Mouse (Mus musculus): Measurements from ENCODE around the gene Grip2. TPM values are rescaled to one million over a fixed set of nuclear protein-coding genes. Genes with fewer than 3 reads are reported as not detected.

Gene Grip2
- polyA plus RNA-seq, 1 experiment from 2014 or later, result 9.1 TPM

DNA sequence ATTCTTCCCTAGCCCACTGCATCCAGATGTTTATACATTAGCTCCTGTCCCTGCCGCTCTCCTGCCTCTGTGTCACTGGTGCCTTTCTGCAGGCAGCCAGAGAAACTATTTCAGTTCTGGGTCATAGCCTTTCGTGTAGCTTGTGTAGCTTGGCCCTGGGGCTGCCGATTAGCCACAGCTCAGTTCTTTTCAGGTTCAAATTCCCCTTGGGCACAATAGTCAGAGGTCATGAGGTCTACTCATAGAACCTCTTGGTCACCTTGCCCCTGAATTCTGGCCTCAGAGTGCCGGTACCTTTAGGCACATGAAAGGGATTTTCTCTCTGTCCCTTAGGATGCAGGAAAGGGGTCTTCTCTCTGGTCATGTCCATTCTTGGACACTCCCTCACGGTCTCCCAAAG lies 80.3 kb downstream of the Grip2 start:
- ATAC-seq (replicated peaks; ENCODE audit: extremely low read depth, insufficient read depth, low FRiP score), result no peak
- peaks cover 47% of the 10 kb centered on the region for H3K36me3 ChIP-seq (ENCODE audit: control insufficient read depth, insufficient read depth)
- H3K4me2 ChIP-seq (ENCODE audit: low read depth, low read length), result no peak overlapping the region
- H3K9ac ChIP-seq (ENCODE audit: low read length), result no peak overlapping the region
- H3K4me1 ChIP-seq (ENCODE audit: control insufficient read depth, insufficient read depth, low read length), result no peaks in the 10 kb centered on the region
- no peak overlapping the region for H3K27ac ChIP-seq (ENCODE audit: low read length)
- H3K9me3 ChIP-seq (replicated peaks; ENCODE audit: control insufficient read depth, low read length), result no peaks in the 10 kb centered on the region; the same call in 1 of the 2 replicates
- no peak overlapping the region for H3K4me3 ChIP-seq (ENCODE audit: low read length)
- 85% methylated on average over 5 of the region's 5 CpGs for WGBS
- H3K27me3 ChIP-seq (ENCODE audit: control insufficient read depth, insufficient read depth, low read length), result no peaks in the 10 kb centered on the region; the same call in 1 of the 2 replicates

GRCm38 (mm10) chr6:91745947-91746582 lies 81.0 kb downstream of the Grip2 start:
- H3K36me3 ChIP-seq (ENCODE audit: control insufficient read depth, insufficient read depth), result peaks cover 47% of the 10 kb centered on the region
- H3K27me3 ChIP-seq (ENCODE audit: control insufficient read depth, insufficient read depth, low read length), result no peaks in the 10 kb centered on the region; the same call in 1 of the 2 replicates
- no peak overlapping the region for H3K4me2 ChIP-seq (ENCODE audit: low read depth, low read length)
- H3K9me3 ChIP-seq (replicated peaks; ENCODE audit: control insufficient read depth, low read length), result no peaks in the 10 kb centered on the region; the same call in 1 of the 2 replicates
- no peak overlapping the region for H3K27ac ChIP-seq (ENCODE audit: low read length)
- no peaks in the 10 kb centered on the region for H3K4me1 ChIP-seq (ENCODE audit: control insufficient read depth, insufficient read depth, low read length)
- no peak for ATAC-seq (replicated peaks; ENCODE audit: extremely low read depth, insufficient read depth, low FRiP score)
- WGBS, result 80% methylated on average over 7 of the region's 7 CpGs
- no peak overlapping the region for H3K4me3 ChIP-seq (ENCODE audit: low read length)
- H3K9ac ChIP-seq (ENCODE audit: low read length), result no peak overlapping the region

DNA sequence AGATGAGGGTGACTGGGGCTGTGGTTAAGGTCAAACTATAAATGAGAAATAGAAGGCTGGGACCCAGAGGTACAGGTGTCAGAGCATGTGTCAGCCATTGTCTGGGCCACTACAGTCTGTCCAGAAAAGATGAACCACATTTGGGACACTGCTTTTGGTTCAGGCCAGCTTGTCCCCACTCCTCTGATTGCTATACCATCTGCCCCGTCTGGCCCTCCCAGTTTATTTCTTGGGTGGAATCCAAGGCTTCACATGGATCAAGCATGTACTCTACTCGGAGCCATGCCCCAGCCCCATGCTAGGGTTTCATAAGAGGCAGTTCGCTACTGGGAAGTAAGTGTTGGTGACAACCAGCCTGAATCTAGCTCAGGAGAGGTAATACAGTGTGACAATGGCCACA lies 81.8 kb downstream of the Grip2 start:
- Histone ChIP-seq H3K27me3 (ENCODE audit: control insufficient read depth, insufficient read depth, low read length) (no peaks in the 10 kb centered on the region; the same call in 1 of the 2 replicates), H3K4me1 (ENCODE audit: control insufficient read depth, insufficient read depth, low read length) (no peaks in the 10 kb centered on the region), H3K36me3 (ENCODE audit: control insufficient read depth, insufficient read depth) (peaks cover 40% of the 10 kb centered on the region), H3K9ac (ENCODE audit: low read length) (no peak overlapping the region), H3K27ac (ENCODE audit: low read length) (no peak overlapping the region), H3K4me2 (ENCODE audit: low read depth, low read length) (no peak overlapping the region), H3K4me3 (ENCODE audit: low read length) (no peak overlapping the region), H3K9me3 (replicated peaks; ENCODE audit: control insufficient read depth, low read length) (no peaks in the 10 kb centered on the region; the same call in 1 of the 2 replicates)
- 89% methylated on average over 3 of the region's 3 CpGs for WGBS
- no peak for ATAC-seq (replicated peaks; ENCODE audit: extremely low read depth, insufficient read depth, low FRiP score)

DNA sequence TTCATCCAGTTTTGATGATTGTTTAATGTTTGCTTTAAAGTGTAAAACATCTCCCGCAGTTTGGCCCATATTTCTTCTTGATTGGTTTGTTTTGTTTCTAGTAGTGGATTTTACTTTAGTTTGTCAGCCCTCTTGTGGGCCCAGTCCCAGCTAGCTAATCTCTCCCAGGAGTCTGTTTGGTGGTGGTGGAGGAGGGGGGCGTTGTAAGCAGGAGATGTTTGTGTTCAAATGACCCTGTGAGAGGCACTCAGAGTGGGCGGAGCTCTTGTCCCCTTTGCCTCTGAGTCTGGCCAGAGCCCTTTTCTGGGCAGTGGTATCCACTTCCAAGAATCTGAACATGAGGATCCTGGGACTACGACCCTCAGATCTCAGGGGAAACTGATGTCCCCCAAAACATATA lies 83.2 kb downstream of the Grip2 start:
- ATAC-seq (replicated peaks; ENCODE audit: extremely low read depth, insufficient read depth, low FRiP score), result no peak
- Histone ChIP-seq H3K4me1 (ENCODE audit: control insufficient read depth, insufficient read depth, low read length) (no peaks in the 10 kb centered on the region), H3K27me3 (ENCODE audit: control insufficient read depth, insufficient read depth, low read length) (no peaks in the 10 kb centered on the region; the same call in 1 of the 2 replicates), H3K36me3 (ENCODE audit: control insufficient read depth, insufficient read depth) (peaks cover 34% of the 10 kb centered on the region), H3K4me3 (ENCODE audit: low read length) (no peak overlapping the region), H3K9ac (ENCODE audit: low read length) (no peak overlapping the region), H3K4me2 (ENCODE audit: low read depth, low read length) (no peak overlapping the region), H3K9me3 (replicated peaks; ENCODE audit: control insufficient read depth, low read length) (no peaks in the 10 kb centered on the region; the same call in 1 of the 2 replicates), H3K27ac (ENCODE audit: low read length) (no peak overlapping the region)
- 65% methylated on average over 4 of the region's 4 CpGs for WGBS

- no peak overlapping the region for H3K4me2 ChIP-seq (ENCODE audit: low read depth, low read length)
- no peaks in the 10 kb centered on the region for H3K9me3 ChIP-seq (replicated peaks; ENCODE audit: control insufficient read depth, low read length)
- no peak overlapping the region for H3K4me3 ChIP-seq (ENCODE audit: low read length)
- ATAC-seq (replicated peaks; ENCODE audit: extremely low read depth, insufficient read depth, low FRiP score), result no peak
- no peaks in the 10 kb centered on the region for H3K4me1 ChIP-seq (ENCODE audit: control insufficient read depth, insufficient read depth, low read length)
- 86% methylated on average over 8 of the region's 8 CpGs for WGBS
- H3K36me3 ChIP-seq (ENCODE audit: control insufficient read depth, insufficient read depth), result peaks cover 29% of the 10 kb centered on the region
- no peaks in the 10 kb centered on the region; the same call in 1 of the 2 replicates for H3K27me3 ChIP-seq (ENCODE audit: control insufficient read depth, insufficient read depth, low read length)
- no peak overlapping the region for H3K27ac ChIP-seq (ENCODE audit: low read length)
- H3K9ac ChIP-seq (ENCODE audit: low read length), result no peak overlapping the region
These were observed 84.1 kb downstream of the Grip2 start for GRCm38 (mm10) chr6:91742995-91743394.

DNA sequence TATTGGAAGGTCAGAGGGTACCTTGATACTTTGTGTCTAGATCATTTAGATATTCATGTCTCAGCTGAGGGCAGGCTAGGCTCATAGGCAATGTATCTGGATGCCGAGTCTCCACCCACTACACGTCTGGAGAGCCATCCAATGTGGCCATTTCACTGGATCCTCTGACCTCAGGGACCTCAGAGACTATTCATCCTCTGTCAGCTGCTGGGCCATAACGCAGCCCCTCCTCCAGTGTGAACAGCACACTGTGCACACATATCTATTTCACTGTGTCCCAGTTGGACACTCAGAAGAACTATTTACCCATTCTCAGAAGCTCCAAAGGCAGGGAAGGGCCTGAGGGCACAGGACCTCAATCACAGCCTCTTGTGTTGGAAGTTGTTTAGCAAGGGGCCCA lies 84.6 kb downstream of the Grip2 start:
- Histone ChIP-seq H3K9ac (ENCODE audit: low read length) (no peak overlapping the region), H3K36me3 (ENCODE audit: control insufficient read depth, insufficient read depth) (peaks cover 29% of the 10 kb centered on the region), H3K27ac (ENCODE audit: low read length) (no peak overlapping the region), H3K4me3 (ENCODE audit: low read length) (no peak overlapping the region), H3K4me1 (ENCODE audit: control insufficient read depth, insufficient read depth, low read length) (peaks cover 3% of the 10 kb centered on the region; the same call in 1 of the 2 replicates), H3K9me3 (replicated peaks; ENCODE audit: control insufficient read depth, low read length) (no peaks in the 10 kb centered on the region), H3K4me2 (ENCODE audit: low read depth, low read length) (no peak overlapping the region), H3K27me3 (ENCODE audit: control insufficient read depth, insufficient read depth, low read length) (no peaks in the 10 kb centered on the region; the same call in 1 of the 2 replicates)
- ATAC-seq (replicated peaks; ENCODE audit: extremely low read depth, insufficient read depth, low FRiP score), result no peak
- 69% methylated on average over 3 of the region's 3 CpGs for WGBS

DNA sequence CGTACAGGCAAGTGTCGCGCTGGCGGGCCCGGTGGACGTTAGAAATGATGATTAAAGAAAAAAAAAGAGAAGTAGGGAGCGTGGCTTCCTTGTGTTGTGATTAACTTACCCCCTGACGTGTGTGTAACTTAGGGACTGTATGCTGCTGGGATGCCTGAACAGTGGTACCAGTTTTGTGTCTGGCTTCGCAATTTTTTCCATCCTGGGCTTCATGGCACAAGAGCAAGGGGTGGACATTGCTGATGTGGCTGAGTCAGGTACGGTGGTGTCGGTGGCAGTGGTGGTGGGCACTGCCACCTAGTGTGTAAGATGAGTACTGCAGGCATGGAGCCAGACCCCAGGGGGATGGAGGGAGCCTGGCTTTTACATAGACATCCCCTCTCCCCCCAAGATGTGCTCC lies 86.0 kb downstream of the Grip2 start:
- peaks cover 29% of the 10 kb centered on the region for H3K36me3 ChIP-seq (ENCODE audit: control insufficient read depth, insufficient read depth)

DNA sequence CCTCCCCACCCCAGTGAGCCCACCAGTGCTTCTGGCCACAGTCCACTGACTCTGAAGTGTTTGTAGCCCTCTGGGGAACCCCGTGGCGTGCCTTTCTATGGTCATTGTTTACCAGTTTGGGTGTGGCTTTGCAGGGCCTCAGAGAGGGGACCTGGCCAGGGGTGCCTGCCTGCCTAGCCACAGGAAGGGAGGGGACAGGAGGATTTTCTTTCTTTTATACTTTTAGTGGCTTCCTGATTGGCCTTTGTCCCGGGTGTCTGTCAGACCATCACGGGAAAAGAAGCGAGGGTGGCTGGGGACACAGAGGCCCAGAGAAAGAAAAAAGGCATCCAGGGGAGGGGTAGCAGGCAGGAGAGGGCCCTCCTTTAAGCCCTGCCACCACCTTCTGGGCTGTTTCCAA lies 89.0 kb downstream of the Grip2 start:
- no peak overlapping the region for H3K4me3 ChIP-seq (ENCODE audit: low read length)
- H3K27ac ChIP-seq (ENCODE audit: low read length), result no peak overlapping the region
- H3K4me2 ChIP-seq (ENCODE audit: low read depth, low read length), result no peak overlapping the region
- 0 out of 2 replicates have a peak, but pooled peaks cover 2% of the 10 kb centered on the region for H3K27me3 ChIP-seq (ENCODE audit: control insufficient read depth, insufficient read depth, low read length)
- no peaks in the 10 kb centered on the region for H3K9me3 ChIP-seq (replicated peaks; ENCODE audit: control insufficient read depth, low read length)
- H3K36me3 ChIP-seq (ENCODE audit: control insufficient read depth, insufficient read depth), result peaks cover 35% of the 10 kb centered on the region
- H3K4me1 ChIP-seq (ENCODE audit: control insufficient read depth, insufficient read depth, low read length), result peaks cover 8% of the 10 kb centered on the region; the same call in 1 of the 2 replicates
- 55% methylated on average over 5 of the region's 5 CpGs for WGBS
- no peak overlapping the region for H3K9ac ChIP-seq (ENCODE audit: low read length)
- no peak for ATAC-seq (replicated peaks; ENCODE audit: extremely low read depth, insufficient read depth, low FRiP score)

More for the DNA sequence above, 86.0 kb downstream of the Grip2 start:
- no peak overlapping the region for H3K9ac ChIP-seq (ENCODE audit: low read length)
- H3K27ac ChIP-seq (ENCODE audit: low read length), result no peak overlapping the region
- no peaks in the 10 kb centered on the region; the same call in 1 of the 2 replicates for H3K27me3 ChIP-seq (ENCODE audit: control insufficient read depth, insufficient read depth, low read length)
- no peak overlapping the region for H3K4me2 ChIP-seq (ENCODE audit: low read depth, low read length)
- H3K9me3 ChIP-seq (replicated peaks; ENCODE audit: control insufficient read depth, low read length), result no peaks in the 10 kb centered on the region
- ATAC-seq (replicated peaks; ENCODE audit: extremely low read depth, insufficient read depth, low FRiP score), result no peak
- peaks cover 5% of the 10 kb centered on the region; the same call in 1 of the 2 replicates for H3K4me1 ChIP-seq (ENCODE audit: control insufficient read depth, insufficient read depth, low read length)
- WGBS, result 64% methylated on average over 11 of the region's 11 CpGs
- no peak overlapping the region for H3K4me3 ChIP-seq (ENCODE audit: low read length)

DNA sequence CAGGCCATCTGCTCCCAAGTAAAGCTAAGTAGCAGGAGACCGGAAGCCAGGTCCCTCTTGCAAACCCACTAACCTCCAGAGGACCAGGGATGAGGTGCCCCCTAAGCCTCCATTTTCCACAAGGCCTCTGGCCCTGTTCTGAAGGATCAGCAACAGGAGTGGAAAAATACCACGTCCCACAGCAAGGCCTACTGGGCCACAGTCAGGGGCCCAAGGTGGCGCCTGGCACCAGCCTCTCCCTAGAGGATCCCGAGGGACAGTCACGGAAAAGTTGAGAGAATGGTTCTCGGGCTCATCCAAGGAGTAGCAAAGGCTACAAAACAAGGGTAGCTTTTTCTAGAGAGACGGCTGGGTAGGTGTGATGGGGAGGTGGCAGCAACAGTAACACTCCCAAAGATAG lies 89.6 kb downstream of the Grip2 start:
- Histone ChIP-seq H3K9me3 (replicated peaks; ENCODE audit: control insufficient read depth, low read length) (no peaks in the 10 kb centered on the region), H3K4me3 (ENCODE audit: low read length) (no peak overlapping the region), H3K9ac (ENCODE audit: low read length) (no peak overlapping the region), H3K27ac (ENCODE audit: low read length) (no peak overlapping the region), H3K4me2 (ENCODE audit: low read depth, low read length) (no peak overlapping the region), H3K27me3 (ENCODE audit: control insufficient read depth, insufficient read depth, low read length) (0 out of 2 replicates have a peak, but pooled peaks cover 2% of the 10 kb centered on the region), H3K36me3 (ENCODE audit: control insufficient read depth, insufficient read depth) (peaks cover 38% of the 10 kb centered on the region), H3K4me1 (ENCODE audit: control insufficient read depth, insufficient read depth, low read length) (peaks cover 8% of the 10 kb centered on the region; the same call in 1 of the 2 replicates)
- no peak for ATAC-seq (replicated peaks; ENCODE audit: extremely low read depth, insufficient read depth, low FRiP score)
- 85% methylated on average over 7 of the region's 7 CpGs for WGBS
